Mouse (Mus musculus) bone marrow, adult 2 months (tissue): ENCODE measurements around the gene Lmod1.

Experiments used
- CTCF ChIP-seq: fragments of 200-500 bp; IDR thresholded peaks from 2 replicates; pipeline ENCODE4 v1.5.1; 2011; ENCODE audit warnings: low read length, control low read depth; ENCODE audit not compliant: control insufficient read depth, insufficient read depth
- POLR2A ChIP-seq: fragments of 200-500 bp; IDR thresholded peaks from 2 replicates; pipeline ENCODE4 v1.6.1; 2011; ENCODE audit warnings: low read depth, mild to moderate bottlenecking, control low read depth, low read length, borderline replicate concordance; ENCODE audit not compliant: control insufficient read depth

GRCm38 (mm10) chr1:135367005-135367404 lies 42.4 kb downstream of the Lmod1 start:
- TF ChIP-seq CTCF = no peak
- no peak for TF ChIP-seq POLR2A
